Mouse (Mus musculus): ENCODE measurements around the gene Ntrk3. TPM values are rescaled to one million over a fixed set of nuclear protein-coding genes. Genes with fewer than 3 reads are reported as not detected.

Gene Ntrk3
- polyA plus RNA-seq, 1 experiment = 9.7 TPM

GRCm38 (mm10) chr7:78305770-78306169 lies 432.0 kb downstream of the Ntrk3 start:
- Histone ChIP-seq H3K4me1 (ENCODE audit: control insufficient read depth, insufficient read depth, low read length) (no peaks in the 10 kb centered on the region), H3K27me3 (replicated peaks; ENCODE audit: control insufficient read depth, insufficient read depth, low read length) (no peaks in the 10 kb centered on the region), H3K4me3 (ENCODE audit: insufficient read depth, low read depth, low read length) (no peak overlapping the region), H3K27ac (ENCODE audit: insufficient read depth, low read depth, low read length) (no peak overlapping the region), H3K36me3 (ENCODE audit: control insufficient read depth, insufficient read depth, low read length) (no peaks in the 10 kb centered on the region)
- no peak for DNase-seq
- TF ChIP-seq POLR2A (IDR thresholded peaks at IDR 0.05; ENCODE audit: low read depth, low read length) = no peak
- TF ChIP-seq CTCF (conservative IDR thresholded peaks at IDR 0.05; ENCODE audit: insufficient read depth, insufficient read length, low read depth, low read length) = no peak
- 72% methylated on average over 1 of the region's 1 CpGs for WGBS

- H3K4me3 ChIP-seq (ENCODE audit: insufficient read depth, low read depth, low read length) = no peak overlapping the region
- no peaks in the 10 kb centered on the region for H3K36me3 ChIP-seq (ENCODE audit: control insufficient read depth, insufficient read depth, low read length)
- DNase-seq = no peak
- TF ChIP-seq POLR2A (IDR thresholded peaks at IDR 0.05; ENCODE audit: low read depth, low read length) (no peak), CTCF (conservative IDR thresholded peaks at IDR 0.05; ENCODE audit: insufficient read depth, insufficient read length, low read depth, low read length) (no peak)
- no peaks in the 10 kb centered on the region for H3K27me3 ChIP-seq (replicated peaks; ENCODE audit: control insufficient read depth, insufficient read depth, low read length)
- H3K27ac ChIP-seq (ENCODE audit: insufficient read depth, low read depth, low read length) = no peak overlapping the region
- WGBS = 77% methylated on average over 1 of the region's 1 CpGs
- H3K4me1 ChIP-seq (ENCODE audit: control insufficient read depth, insufficient read depth, low read length) = no peaks in the 10 kb centered on the region
These were observed 432.8 kb downstream of the Ntrk3 start for GRCm38 (mm10) chr7:78305029-78305428.

- H3K4me3 ChIP-seq (ENCODE audit: insufficient read depth, low read depth, low read length) = no peak overlapping the region
- H3K4me1 ChIP-seq (ENCODE audit: control insufficient read depth, insufficient read depth, low read length) = no peaks in the 10 kb centered on the region
- 75% methylated on average over 5 of the region's 5 CpGs for WGBS
- H3K36me3 ChIP-seq (ENCODE audit: control insufficient read depth, insufficient read depth, low read length) = no peaks in the 10 kb centered on the region
- no peak overlapping the region for H3K27ac ChIP-seq (ENCODE audit: insufficient read depth, low read depth, low read length)
- TF ChIP-seq CTCF (conservative IDR thresholded peaks at IDR 0.05; ENCODE audit: insufficient read depth, insufficient read length, low read depth, low read length) = no peak
- TF ChIP-seq POLR2A (IDR thresholded peaks at IDR 0.05; ENCODE audit: low read depth, low read length) = no peak
- no peaks in the 10 kb centered on the region for H3K27me3 ChIP-seq (replicated peaks; ENCODE audit: control insufficient read depth, insufficient read depth, low read length)
- no peak for DNase-seq
These were observed 440.5 kb downstream of the Ntrk3 start for GRCm38 (mm10) chr7:78297290-78297689.

- H3K4me1 ChIP-seq (ENCODE audit: control insufficient read depth, insufficient read depth, low read length) = no peaks in the 10 kb centered on the region
- H3K27ac ChIP-seq (ENCODE audit: insufficient read depth, low read depth, low read length) = no peak overlapping the region
- TF ChIP-seq CTCF (conservative IDR thresholded peaks at IDR 0.05; ENCODE audit: insufficient read depth, insufficient read length, low read depth, low read length) (no peak), POLR2A (IDR thresholded peaks at IDR 0.05; ENCODE audit: low read depth, low read length) (no peak)
- H3K4me3 ChIP-seq (ENCODE audit: insufficient read depth, low read depth, low read length) = no peak overlapping the region
- WGBS = 85% methylated on average over 3 of the region's 3 CpGs
- no peaks in the 10 kb centered on the region for H3K36me3 ChIP-seq (ENCODE audit: control insufficient read depth, insufficient read depth, low read length)
- no peaks in the 10 kb centered on the region for H3K27me3 ChIP-seq (replicated peaks; ENCODE audit: control insufficient read depth, insufficient read depth, low read length)
- no peak for DNase-seq
These were observed 443.5 kb downstream of the Ntrk3 start for GRCm38 (mm10) chr7:78294322-78294721.

GRCm38 (mm10) chr7:78290186-78290585 lies 447.6 kb downstream of the Ntrk3 start:
- WGBS = 76% methylated on average over 2 of the region's 2 CpGs
- DNase-seq = no peak
- H3K27ac ChIP-seq (ENCODE audit: insufficient read depth, low read depth, low read length) = no peak overlapping the region
- no peaks in the 10 kb centered on the region for H3K4me1 ChIP-seq (ENCODE audit: control insufficient read depth, insufficient read depth, low read length)
- no peaks in the 10 kb centered on the region for H3K36me3 ChIP-seq (ENCODE audit: control insufficient read depth, insufficient read depth, low read length)
- no peak for TF ChIP-seq POLR2A (IDR thresholded peaks at IDR 0.05; ENCODE audit: low read depth, low read length)
- no peak for TF ChIP-seq CTCF (conservative IDR thresholded peaks at IDR 0.05; ENCODE audit: insufficient read depth, insufficient read length, low read depth, low read length)
- no peak overlapping the region for H3K4me3 ChIP-seq (ENCODE audit: insufficient read depth, low read depth, low read length)
- H3K27me3 ChIP-seq (replicated peaks; ENCODE audit: control insufficient read depth, insufficient read depth, low read length) = no peaks in the 10 kb centered on the region

- no peaks in the 10 kb centered on the region for H3K4me1 ChIP-seq (ENCODE audit: control insufficient read depth, insufficient read depth, low read length)
- H3K36me3 ChIP-seq (ENCODE audit: control insufficient read depth, insufficient read depth, low read length) = no peaks in the 10 kb centered on the region
- DNase-seq = no peak
- no peak overlapping the region for H3K27ac ChIP-seq (ENCODE audit: insufficient read depth, low read depth, low read length)
- H3K4me3 ChIP-seq (ENCODE audit: insufficient read depth, low read depth, low read length) = no peak overlapping the region
- TF ChIP-seq CTCF (conservative IDR thresholded peaks at IDR 0.05; ENCODE audit: insufficient read depth, insufficient read length, low read depth, low read length) (no peak), POLR2A (IDR thresholded peaks at IDR 0.05; ENCODE audit: low read depth, low read length) (no peak)
- WGBS = 92% methylated on average over 2 of the region's 2 CpGs
- H3K27me3 ChIP-seq (replicated peaks; ENCODE audit: control insufficient read depth, insufficient read depth, low read length) = no peaks in the 10 kb centered on the region; the same call in 1 of the 2 replicates
These were observed 451.1 kb downstream of the Ntrk3 start for GRCm38 (mm10) chr7:78286516-78287238.

GRCm38 (mm10) chr7:78269506-78270250 lies 468.1 kb downstream of the Ntrk3 start:
- TF ChIP-seq CTCF (conservative IDR thresholded peaks at IDR 0.05; ENCODE audit: insufficient read depth, insufficient read length, low read depth, low read length) (no peak), POLR2A (IDR thresholded peaks at IDR 0.05; ENCODE audit: low read depth, low read length) (no peak)
- no peaks in the 10 kb centered on the region for H3K27me3 ChIP-seq (replicated peaks; ENCODE audit: control insufficient read depth, insufficient read depth, low read length)
- no peaks in the 10 kb centered on the region for H3K36me3 ChIP-seq (ENCODE audit: control insufficient read depth, insufficient read depth, low read length)
- 80% methylated on average over 3 of the region's 3 CpGs for WGBS
- H3K27ac ChIP-seq (ENCODE audit: insufficient read depth, low read depth, low read length) = no peak overlapping the region
- no peak for DNase-seq
- H3K4me3 ChIP-seq (ENCODE audit: insufficient read depth, low read depth, low read length) = no peak overlapping the region
- H3K4me1 ChIP-seq (ENCODE audit: control insufficient read depth, insufficient read depth, low read length) = no peaks in the 10 kb centered on the region
